Mouse (Mus musculus) CD4-positive, CD25-positive, alpha-beta regulatory T cell, adult 4 months (primary cell): ENCODE data around the gene Cog7. TPM values are rescaled to one million over a fixed set of nuclear protein-coding genes. Genes with fewer than 3 reads are reported as not detected.

Source experiments
- ATAC-seq: one replicate; pipeline ENCODE4 v1.8.0; 2017
- polyA plus RNA-seq, 2 experiments: library from polyadenylated mRNA; unstranded; fragments of 100-300 nt; shearing (Covaris generic); gene quantifications; one replicate each; pipeline ENCODE4 v1.2.1; 2017

Gene Cog7
- polyA plus RNA-seq, 2 experiments from 2014 or later: 7.4 to 14.7 TPM

- ATAC-seq: no peak
These were observed 90.7 kb downstream of the Cog7 start for GRCm38 (mm10) chr7:121890636-121891360.

- no peak for ATAC-seq
These were observed 101.3 kb downstream of the Cog7 start for GRCm38 (mm10) chr7:121880246-121880645.

- no peak for ATAC-seq
These were observed 106.7 kb downstream of the Cog7 start for GRCm38 (mm10) chr7:121874784-121875183.

- no peak for ATAC-seq
These were observed 107.5 kb downstream of the Cog7 start for GRCm38 (mm10) chr7:121873998-121874397.

- no peak for ATAC-seq
These were observed 109.9 kb downstream of the Cog7 start for GRCm38 (mm10) chr7:121871631-121872030.

- no peak for ATAC-seq
These were observed 116.5 kb downstream of the Cog7 start, which contains the start of gene Scnn1b for GRCm38 (mm10) chr7:121864858-121865585. TSS of gene Scnn1b (plus strand) at chr7:121865038.

GRCm38 (mm10) chr7:121858939-121859338, 122.6 kb downstream of the Cog7 start:
- no peak for ATAC-seq

- no peak for ATAC-seq
These were observed 124.2 kb downstream of the Cog7 start for GRCm38 (mm10) chr7:121857177-121857884.

GRCm38 (mm10) chr7:121848537-121849168, 132.9 kb downstream of the Cog7 start:
- no peak for ATAC-seq

- ATAC-seq: no peak
These were observed 135.5 kb downstream of the Cog7 start for GRCm38 (mm10) chr7:121845964-121846363.

GRCm38 (mm10) chr7:121842234-121842633, 139.3 kb downstream of the Cog7 start:
- no peak for ATAC-seq

GRCm38 (mm10) chr7:121840810-121841209, 140.7 kb downstream of the Cog7 start:
- ATAC-seq: no peak

- no peak for ATAC-seq
These were observed 144.7 kb downstream of the Cog7 start for GRCm38 (mm10) chr7:121836827-121837226.

GRCm38 (mm10) chr7:121835392-121835791, 146.1 kb downstream of the Cog7 start:
- no peak for ATAC-seq

Other genes starting within 250 kb of the Cog7 start
- not detected for gene Scnn1g, start 247.2 kb downstream of the Cog7 start, polyA plus RNA-seq
- gene Scnn1b, start 116.7 kb downstream of the Cog7 start, polyA plus RNA-seq: not detected
- gene Gga2, start 39.5 kb upstream of the Cog7 start, polyA plus RNA-seq: 1 to 10 TPM; 1.1 to 1.8 TPM
- 10 to 100 TPM; 10.2 to 10.4 TPM for gene Ubfd1, start 85.5 kb upstream of the Cog7 start, polyA plus RNA-seq
- gene Ears2, start 85.6 kb upstream of the Cog7 start, polyA plus RNA-seq: 1 to 10 TPM; 6.6 to 7.5 TPM
- gene Ndufab1, start 120.2 kb upstream of the Cog7 start, polyA plus RNA-seq: 100 to 1,000 TPM; 117 to 166 TPM
- gene Palb2, start 151.3 kb upstream of the Cog7 start, polyA plus RNA-seq: 10 to 100 TPM in 1 of 2 experiments, 1 to 10 TPM in 1; 10.0 to 12.7 TPM
- 100 to 1,000 TPM in 1 of 2 experiments, 10 to 100 TPM in 1; 97.3 to 118 TPM for gene Dctn5, start 151.3 kb upstream of the Cog7 start, polyA plus RNA-seq
- 10 to 100 TPM in 1 of 2 experiments, 1 to 10 TPM in 1; 5.3 to 17.9 TPM for gene Plk1, start 177.7 kb upstream of the Cog7 start, polyA plus RNA-seq
- gene Ern2, start 204.5 kb upstream of the Cog7 start, polyA plus RNA-seq: under 1 TPM in 1 of 2 experiments, not detected in 1; 0.11 TPM
- gene Chp2, start 237.8 kb upstream of the Cog7 start, polyA plus RNA-seq: not detected